Mouse (Mus musculus) heart, embryonic 16.5 days (tissue): Measurements from ENCODE around the gene Fam76a. TPM values are rescaled to one million over a fixed set of nuclear protein-coding genes. Genes with fewer than 3 reads are reported as not detected.

Experiments
- ATAC-seq: fragments of 200-750 bp; cut with Nextera tagmentation; replicated peaks from 2 replicates; pipeline ENCODE4 v1.8.0; 2017; ENCODE audit warnings: moderate number of reproducible peaks; ENCODE audit not compliant: insufficient read depth, low FRiP score; ENCODE audit errors: extremely low read depth
- H3K27ac ChIP-seq: fragments of 300-500 bp; sonication (generic); 2 replicates; pipeline ENCODE4 v1.5.1; 2014; ENCODE audit warnings: mild to moderate bottlenecking, low read length, control low read depth, moderate library complexity
- H3K27me3 ChIP-seq: fragments of 300-500 bp; sonication (generic); 2 replicates; pipeline ENCODE4 v1.6.1; 2014; ENCODE audit warnings: low read length, mixed read lengths; ENCODE audit not compliant: control insufficient read depth, insufficient read depth
- H3K36me3 ChIP-seq: fragments of 300-500 bp; sonication (generic); 2 replicates; pipeline ENCODE4 v1.6.1; 2014; ENCODE audit not compliant: control insufficient read depth, insufficient read depth
- H3K4me1 ChIP-seq: fragments of 300-500 bp; sonication (generic); 2 replicates; pipeline ENCODE4 v1.6.1; 2014; ENCODE audit warnings: low read length, mixed read lengths; ENCODE audit not compliant: control insufficient read depth, insufficient read depth
- H3K4me2 ChIP-seq: fragments of 300-500 bp; sonication (generic); 2 replicates; pipeline ENCODE4 v1.6.1; 2014; ENCODE audit warnings: low read depth, mild to moderate bottlenecking, control low read depth, low read length
- H3K4me3 ChIP-seq: fragments of 300-500 bp; sonication (generic); 2 replicates; pipeline ENCODE4 v1.5.1; 2014; ENCODE audit warnings: mild to moderate bottlenecking, control low read depth, low read length
- H3K9ac ChIP-seq: fragments of 300-500 bp; sonication (generic); 2 replicates; pipeline ENCODE4 v1.6.1; 2014; ENCODE audit warnings: low read length, control low read depth
- H3K9me3 ChIP-seq: fragments of 300-500 bp; sonication (generic); replicated peaks from 2 replicates; pipeline ENCODE4 v1.6.1; 2016; ENCODE audit warnings: low read length; ENCODE audit not compliant: control insufficient read depth
- WGBS: fragments of 180-500 bp; shearing (Covaris S2); extraction: QIAGEN DNeasy Blood & Tissue Kit; methylation state at CpG from one replicate; pipeline ENCODE4 v1.1.7; 2014; 5-methylcytosine and 5-hydroxymethylcytosine counted together
- polyA plus RNA-seq: library from polyadenylated mRNA; unstranded; fragments of >200 nt; fragmentation: Nextera tagmentation; extraction: Ambion mirVana; gene quantifications from 2 replicates; pipeline ENCODE4 v1.2.1, GENCODE M21; 2015

The Fam76a gene
- polyA plus RNA-seq, 1 experiment from 2014 or later: 41.5 TPM

DNA sequence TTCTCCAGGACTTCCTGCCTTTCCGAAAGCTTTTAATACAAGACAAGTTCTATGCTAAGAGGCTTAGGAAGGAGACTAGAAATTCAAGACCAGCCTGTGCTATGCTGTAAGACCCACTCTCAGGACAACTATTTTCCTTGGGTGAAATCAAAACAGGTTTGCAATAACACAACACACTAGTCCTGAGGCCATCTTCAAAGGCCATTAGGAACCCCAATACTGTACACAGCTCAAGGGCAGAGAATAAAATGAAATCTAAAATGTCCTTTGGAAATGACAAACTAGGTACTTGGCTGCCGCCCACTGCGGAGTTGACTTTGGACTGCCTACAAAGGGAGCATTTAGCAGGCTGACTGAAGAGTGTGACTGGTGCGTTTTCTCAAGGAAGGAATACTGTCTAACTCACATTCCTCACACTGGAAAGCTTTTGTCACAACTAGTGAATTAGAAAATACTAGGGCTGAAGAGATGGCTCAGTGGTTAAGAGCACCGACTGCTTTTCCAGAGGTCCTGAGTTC lies 16.5 kb downstream of the Fam76a start:
- H3K4me2 ChIP-seq: no peak overlapping the region
- peak overlapping the region; percentile 50 for H3K27ac ChIP-seq
- peaks cover 37% of the 10 kb centered on the region for H3K36me3 ChIP-seq
- H3K9me3 ChIP-seq: no peaks in the 10 kb centered on the region
- WGBS: 74% methylated on average over 5 of the region's 5 CpGs
- no peaks in the 10 kb centered on the region for H3K27me3 ChIP-seq
- H3K4me1 ChIP-seq: peaks cover 3% of the 10 kb centered on the region; the same call in 1 of the 2 replicates
- no peak overlapping the region for H3K9ac ChIP-seq
- no peak overlapping the region for H3K4me3 ChIP-seq
- ATAC-seq: no peak

GRCm38 (mm10) chr4:132904765-132905309 lies 17.5 kb downstream of the Fam76a start:
- H3K9me3 ChIP-seq: no peaks in the 10 kb centered on the region
- peak overlapping the region; percentile 50 for H3K27ac ChIP-seq
- 61% methylated on average over 9 of the region's 9 CpGs for WGBS
- H3K4me3 ChIP-seq: no peak overlapping the region
- no peak overlapping the region for H3K4me2 ChIP-seq
- peaks cover 3% of the 10 kb centered on the region; the same call in 1 of the 2 replicates for H3K4me1 ChIP-seq
- no peaks in the 10 kb centered on the region for H3K27me3 ChIP-seq
- peaks cover 29% of the 10 kb centered on the region for H3K36me3 ChIP-seq
- 0 out of 2 replicates have a peak, but pooled peaks have one; percentile 41 for ATAC-seq
- H3K9ac ChIP-seq: no peak overlapping the region

GRCm38 (mm10) chr4:132904071-132904470 lies 18.3 kb downstream of the Fam76a start:
- no peak overlapping the region for H3K4me2 ChIP-seq
- H3K27ac ChIP-seq: 0 out of 2 replicates have a peak overlapping the region, but pooled peaks have one; percentile 20
- 69% methylated on average over 2 of the region's 2 CpGs for WGBS
- H3K4me3 ChIP-seq: no peak overlapping the region
- H3K4me1 ChIP-seq: peaks cover 3% of the 10 kb centered on the region; the same call in 1 of the 2 replicates
- peaks cover 22% of the 10 kb centered on the region for H3K36me3 ChIP-seq
- no peak overlapping the region for H3K9ac ChIP-seq
- no peaks in the 10 kb centered on the region for H3K27me3 ChIP-seq
- ATAC-seq: no peak
- H3K9me3 ChIP-seq: no peaks in the 10 kb centered on the region

GRCm38 (mm10) chr4:132898197-132898596 lies 24.2 kb downstream of the Fam76a start:
- H3K9ac ChIP-seq: no peak overlapping the region
- H3K9me3 ChIP-seq: no peaks in the 10 kb centered on the region
- H3K4me3 ChIP-seq: no peak overlapping the region
- no peak for ATAC-seq
- H3K4me2 ChIP-seq: no peak overlapping the region
- no peaks in the 10 kb centered on the region for H3K27me3 ChIP-seq
- 81% methylated on average over 9 of the region's 9 CpGs for whole genome bisulfite sequencing
- H3K4me1 ChIP-seq: no peaks in the 10 kb centered on the region
- peaks cover 12% of the 10 kb centered on the region for H3K36me3 ChIP-seq
- H3K27ac ChIP-seq: no peak overlapping the region

DNA sequence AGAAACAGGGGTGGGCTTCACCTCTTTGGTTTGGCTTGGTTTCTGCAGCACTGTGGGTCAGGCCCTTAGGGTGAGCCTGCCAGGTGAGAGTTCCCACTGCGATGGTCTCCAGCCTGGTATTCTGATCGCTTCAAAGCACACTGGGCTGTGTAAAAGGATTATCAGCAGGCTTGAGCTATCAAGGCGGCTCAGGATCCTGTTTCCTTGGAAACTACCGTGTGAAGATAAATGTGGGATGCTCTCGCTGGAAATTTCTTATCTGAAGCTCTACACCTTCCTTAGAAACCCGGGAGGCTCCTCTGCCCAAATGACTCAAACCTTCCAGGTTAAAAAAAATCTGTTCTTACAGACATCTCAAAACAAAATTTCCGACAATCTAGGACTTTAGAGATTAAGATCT lies 28.0 kb downstream of the Fam76a start:
- Histone ChIP-seq H3K4me3 (no peak overlapping the region), H3K9me3 (no peaks in the 10 kb centered on the region), H3K4me2 (no peak overlapping the region), H3K36me3 (no peaks in the 10 kb centered on the region), H3K9ac (no peak overlapping the region), H3K4me1 (no peaks in the 10 kb centered on the region), H3K27me3 (no peaks in the 10 kb centered on the region), H3K27ac (no peak overlapping the region)
- WGBS: 13% methylated on average over 7 of the region's 7 CpGs
- ATAC-seq: no peak

- Histone ChIP-seq H3K9me3 (no peaks in the 10 kb centered on the region), H3K36me3 (no peaks in the 10 kb centered on the region), H3K27me3 (no peaks in the 10 kb centered on the region), H3K4me1 (peaks cover 19% of the 10 kb centered on the region), H3K9ac (peak overlapping the region; percentile 93), H3K4me3 (peak overlapping the region; percentile 86), H3K4me2 (peak overlapping the region; percentile 95), H3K27ac (peak overlapping the region; percentile 83)
- no peak; the same call in 1 of the 2 replicates for ATAC-seq
- WGBS: 10% methylated on average over 9 of the region's 9 CpGs
Measured at GRCm38 (mm10) chr4:132884844-132885374, 37.4 kb downstream of the Fam76a start.

- Histone ChIP-seq H3K27ac (peak within 1 kb of the TSS; percentile 89), H3K9ac (peak within 1 kb of the TSS; percentile 93), H3K4me1 (peaks cover 20% of the 10 kb centered on the region), H3K36me3 (no peaks in the 10 kb centered on the region), H3K4me2 (peak within 1 kb of the TSS; percentile 95), H3K27me3 (no peaks in the 10 kb centered on the region), H3K4me3 (peak within 1 kb of the TSS; percentile 86), H3K9me3 (no peaks in the 10 kb centered on the region)
- ATAC-seq: peak; percentile 97
- under 1% methylated on average over 71 of the region's 72 CpGs for WGBS
Measured at GRCm38 (mm10) chr4:132884064-132884843, 38.1 kb downstream of the Fam76a start, which contains the start of gene Stx12. Gene Stx12, minus strand, starts transcription at chr4:132884509.

DNA sequence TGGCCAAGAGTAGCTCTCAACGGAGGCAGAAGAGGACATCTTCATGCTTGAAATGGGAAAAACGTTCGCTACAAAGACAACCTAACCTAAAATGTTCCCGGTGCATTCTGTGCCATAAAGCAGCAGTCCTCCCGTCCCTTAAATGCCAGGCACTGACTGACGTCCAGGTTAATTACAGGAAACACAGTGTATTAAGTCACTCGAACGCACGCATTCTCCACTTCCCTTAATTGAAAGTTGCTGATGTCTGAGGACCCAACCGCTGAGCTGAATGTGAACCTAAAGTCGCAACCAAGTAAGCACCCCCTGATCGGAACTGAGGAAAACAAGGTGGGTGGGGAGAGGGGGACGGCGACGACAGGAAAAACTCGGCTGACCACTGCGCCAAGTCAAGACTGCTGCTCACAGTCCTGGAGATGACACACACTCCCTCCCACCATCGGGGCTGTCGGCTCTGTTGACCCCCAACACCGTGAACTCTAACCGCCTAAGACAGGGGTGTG lies 38.7 kb downstream of the Fam76a start:
- H3K9ac ChIP-seq: peak overlapping the region; percentile 93
- ATAC-seq: no peak; the same call in 1 of the 2 replicates
- WGBS: 1% methylated on average over 21 of the region's 21 CpGs
- no peaks in the 10 kb centered on the region for H3K27me3 ChIP-seq
- no peaks in the 10 kb centered on the region for H3K9me3 ChIP-seq
- H3K4me1 ChIP-seq: peaks cover 20% of the 10 kb centered on the region
- H3K27ac ChIP-seq: peak overlapping the region; percentile 89
- H3K4me3 ChIP-seq: peak overlapping the region; percentile 86
- H3K4me2 ChIP-seq: peak overlapping the region; percentile 95
- no peaks in the 10 kb centered on the region for H3K36me3 ChIP-seq
